Mouse (Mus musculus): ENCODE data around the gene Ermp1.

Gene Ermp1

GRCm38 (mm10) chr19:29647651-29648549 lies at the start of gene Ermp1:
Gene Ermp1, minus strand, starts transcription at chr19:29648415.
- peak; percentile 97 for DNase-seq (ENCODE audit: low spot score)

- DNase-seq (ENCODE audit: low spot score): no peak
Observed at GRCm38 (mm10) chr19:29697245-29697874, 49.1 kb upstream of the Ermp1 start, which contains the start of gene Mlana. Gene Mlana, plus strand, starts transcription at chr19:29697824.

GRCm38 (mm10) chr19:29696840-29697239 lies 48.6 kb upstream of the Ermp1 start:
- no peak for DNase-seq (ENCODE audit: low spot score)

- no peak for DNase-seq (ENCODE audit: low spot score)
Observed at GRCm38 (mm10) chr19:29696309-29696708, 48.1 kb upstream of the Ermp1 start.

- DNase-seq (ENCODE audit: low spot score): no peak
Observed at GRCm38 (mm10) chr19:29695071-29695470, 46.9 kb upstream of the Ermp1 start.

GRCm38 (mm10) chr19:29683844-29684540 lies 35.8 kb upstream of the Ermp1 start:
- DNase-seq (ENCODE audit: low spot score): peak; percentile 75

- no peak for DNase-seq (ENCODE audit: low spot score)
Observed at GRCm38 (mm10) chr19:29680182-29681152, 32.3 kb upstream of the Ermp1 start.

- DNase-seq (ENCODE audit: low spot score): no peak
Observed at GRCm38 (mm10) chr19:29678181-29678778, 30.1 kb upstream of the Ermp1 start.

- DNase-seq (ENCODE audit: low spot score): no peak
Observed at GRCm38 (mm10) chr19:29676479-29677193, 28.4 kb upstream of the Ermp1 start.

GRCm38 (mm10) chr19:29675562-29676078 lies 27.4 kb upstream of the Ermp1 start:
- no peak for DNase-seq (ENCODE audit: low spot score)

GRCm38 (mm10) chr19:29674946-29675345 lies 26.7 kb upstream of the Ermp1 start:
- no peak for DNase-seq (ENCODE audit: low spot score)

- DNase-seq (ENCODE audit: low spot score): no peak
Observed at GRCm38 (mm10) chr19:29672660-29673059, 24.4 kb upstream of the Ermp1 start.

- no peak for DNase-seq (ENCODE audit: low spot score)
Observed at GRCm38 (mm10) chr19:29671160-29671559, 22.9 kb upstream of the Ermp1 start.

- DNase-seq (ENCODE audit: low spot score): no peak
Observed at GRCm38 (mm10) chr19:29670247-29670646, 22.0 kb upstream of the Ermp1 start.

GRCm38 (mm10) chr19:29668135-29668534 lies 19.9 kb upstream of the Ermp1 start:
- no peak for DNase-seq (ENCODE audit: low spot score)

GRCm38 (mm10) chr19:29666965-29667594 lies 18.9 kb upstream of the Ermp1 start:
- DNase-seq (ENCODE audit: low spot score): no peak

GRCm38 (mm10) chr19:29666164-29666563 lies 17.9 kb upstream of the Ermp1 start:
- no peak for DNase-seq (ENCODE audit: low spot score)

- DNase-seq (ENCODE audit: low spot score): no peak
Observed at GRCm38 (mm10) chr19:29664934-29665333, 16.7 kb upstream of the Ermp1 start.

- DNase-seq (ENCODE audit: low spot score): no peak
Observed at GRCm38 (mm10) chr19:29663780-29664179, 15.6 kb upstream of the Ermp1 start.
